In genomic region chr19:7205326-7205725, GRCm38 (mm10) we compare ENCODE assay signal across 8 mouse cellular contexts. TPM values are rescaled to one million over a fixed set of nuclear protein-coding genes. Genes with fewer than 3 reads are reported as not detected.
DNase-seq lines count a peak whose midpoint lies in the region; ATAC-seq and TF ChIP-seq lines count a peak whose summit lies in the region.

No protein-coding gene starts in this region.

- no peaks in the 10 kb centered on the region for H3K27me3 ChIP-seq in heart, embryonic 14.5 days (ENCODE audit: control insufficient read depth, insufficient read depth, low read length)
- no peaks in the 10 kb centered on the region for H3K27me3 ChIP-seq in forebrain, embryonic 14.5 days (replicated peaks; ENCODE audit: control insufficient read depth, insufficient read depth, low read length)
- H3K27me3 ChIP-seq in liver, postnatal 0 days (ENCODE audit: insufficient read depth, low read length), result no peaks in the 10 kb centered on the region

- H3K4me2 ChIP-seq in heart, embryonic 14.5 days (ENCODE audit: low read length), result peak overlapping the region; percentile 85
- peak overlapping the region; percentile 93 for H3K4me2 ChIP-seq in forebrain, embryonic 14.5 days (ENCODE audit: low read length)
- peak overlapping the region; percentile 80 for H3K4me2 ChIP-seq in liver, postnatal 0 days (ENCODE audit: low read depth, low read length)

- H3K9me3 ChIP-seq in heart, embryonic 14.5 days (ENCODE audit: control insufficient read depth, low read length), result no peaks in the 10 kb centered on the region
- no peaks in the 10 kb centered on the region for H3K9me3 ChIP-seq in ES-E14 (ENCODE audit: control insufficient read depth, insufficient read depth, low read depth, low read length)
- no peaks in the 10 kb centered on the region for H3K9me3 ChIP-seq in forebrain, embryonic 14.5 days (replicated peaks; ENCODE audit: control insufficient read depth, low read length)
- H3K9me3 ChIP-seq in liver, postnatal 0 days (ENCODE audit: low read length), result no peaks in the 10 kb centered on the region

- intact Hi-C loops in heart, postnatal 36 days (cut with DNase I), result no loop called here

- no peak for ATAC-seq in heart, embryonic 14.5 days (ENCODE audit: insufficient number of reproducible peaks, insufficient read depth, low FRiP score, low read depth)
- no peak for ATAC-seq in forebrain, embryonic 14.5 days
- ATAC-seq in liver, postnatal 0 days, result no peak

- H3K9ac ChIP-seq in heart, embryonic 14.5 days (ENCODE audit: low read length), result peak overlapping the region; percentile 91
- peak overlapping the region; percentile 99 for H3K9ac ChIP-seq in ES-E14 (ENCODE audit: insufficient read depth, low read depth, low read length, poor library complexity, severe bottlenecking)
- H3K9ac ChIP-seq in forebrain, embryonic 14.5 days (ENCODE audit: low read length), result peak overlapping the region; percentile 87
- H3K9ac ChIP-seq in liver, postnatal 0 days (replicated peaks), result peak overlapping the region; percentile 80

- H3K27ac ChIP-seq in heart, embryonic 14.5 days (replicated peaks in 1 of 2; ENCODE audit: control insufficient read depth in 1 of 2, insufficient read depth in 1 of 2, low read depth in 2 of 2, low read length in 2 of 2), result peak overlapping the region; percentile 70 to 95
- peak overlapping the region; percentile 96; the same call in 1 of the 2 replicates for H3K27ac ChIP-seq in ES-E14 (ENCODE audit: insufficient read depth, low read depth, low read length, poor library complexity, severe bottlenecking)
- peak overlapping the region; percentile 95 for H3K27ac ChIP-seq in forebrain, embryonic 14.5 days (ENCODE audit: low read depth, low read length)
- H3K27ac ChIP-seq in liver, postnatal 0 days (ENCODE audit: low read depth), result peak overlapping the region; percentile 99

- peaks cover 10 to 32% of the 10 kb centered on the region in 2 experiments for H3K4me1 ChIP-seq in heart, embryonic 14.5 days (ENCODE audit: control insufficient read depth in 2 of 2, insufficient read depth in 2 of 2, low read length in 2 of 2)
- peaks cover 0 to 6% of the 10 kb centered on the region in 2 experiments; a peak in 2 of 4 replicates for H3K4me1 ChIP-seq in ES-E14 (ENCODE audit: control insufficient read depth in 2 of 2, insufficient read depth in 2 of 2, low read length in 2 of 2, poor library complexity in 1 of 2)
- H3K4me1 ChIP-seq in forebrain, embryonic 14.5 days (ENCODE audit: control insufficient read depth, insufficient read depth, low read length), result peaks cover 12% of the 10 kb centered on the region
- H3K4me1 ChIP-seq in liver, postnatal 0 days (ENCODE audit: insufficient read depth), result peaks cover 18% of the 10 kb centered on the region

- no peak for TF ChIP-seq EP300 in liver, postnatal 0 days (IDR thresholded peaks at IDR 0.05; ENCODE audit: low read depth)

- 19% methylated on average over 7 of the region's 7 CpGs for WGBS in heart, embryonic 14.5 days
- 31% methylated on average over 7 of the region's 7 CpGs for WGBS in forebrain, embryonic 14.5 days
- 25% methylated on average over 7 of the region's 7 CpGs for WGBS in liver, postnatal 0 days (ENCODE audit: insufficient replicate concordance)

- in situ Hi-C loops in ES-E14 (cut with MboI; ENCODE audit: low sequenced_read_pairs in 2 of 2, unreplicated experiment in 2 of 2), result no loop called here

- DNase-seq in heart, postnatal 36 days, result no peak
- DNase-seq in ES-E14 (ENCODE audit: low read depth, low spot score), result no peak
- DNase-seq in forebrain, embryonic 14.5 days (ENCODE audit: low spot score), result no peak
- no peak for DNase-seq in liver, postnatal 0 days
- no peak for DNase-seq in adrenal gland, adult 2 months
- no peak for DNase-seq in spleen, postnatal 14 days (ENCODE audit: low spot score in 2 of 2)
- no peak for DNase-seq in thymus, postnatal 4 days

- peak overlapping the region; percentile 67 to 90 for H3K4me3 ChIP-seq in heart, embryonic 14.5 days (ENCODE audit: control insufficient read depth in 1 of 2, insufficient read depth in 1 of 2, low read depth in 1 of 2, low read length in 2 of 2)
- peak overlapping the region; percentile 88 to 96 for H3K4me3 ChIP-seq in ES-E14 (ENCODE audit: insufficient read depth in 1 of 2, low read depth in 1 of 2, low read length in 2 of 2, poor library complexity in 1 of 2, severe bottlenecking in 1 of 2)
- H3K4me3 ChIP-seq in forebrain, embryonic 14.5 days (ENCODE audit: low read depth, low read length), result peak overlapping the region; percentile 90
- peak overlapping the region; percentile 86 for H3K4me3 ChIP-seq in liver, postnatal 0 days (ENCODE audit: low read depth, low read length)

- TF ChIP-seq CTCF in liver, postnatal 0 days (IDR thresholded peaks at IDR 0.05; ENCODE audit: low read depth), result no peak

- peaks cover 40% of the 10 kb centered on the region for H3K36me3 ChIP-seq in heart, embryonic 14.5 days (ENCODE audit: control insufficient read depth, insufficient read depth, low read length)
- H3K36me3 ChIP-seq in ES-E14 (ENCODE audit: control insufficient read depth, insufficient read depth, low read length, poor library complexity, severe bottlenecking), result peaks cover 31% of the 10 kb centered on the region
- peaks cover 39% of the 10 kb centered on the region for H3K36me3 ChIP-seq in forebrain, embryonic 14.5 days (ENCODE audit: control insufficient read depth, insufficient read depth, low read length)
- H3K36me3 ChIP-seq in liver, postnatal 0 days (replicated peaks; ENCODE audit: insufficient read depth, low read length), result peaks cover 33% of the 10 kb centered on the region

TF ChIP-seq in ES-E14, 5 proteins besides CTCF, POLR2A, EP300 and RAD21:
- TF ChIP-seq ZC3H11A (IDR thresholded peaks at IDR 0.05; ENCODE audit: borderline replicate concordance, low read depth, low read length), result 0 out of 2 replicates have a peak, but pooled peaks have one; percentile 1
- TF ChIP-seq CHD2 (IDR thresholded peaks at IDR 0.05; ENCODE audit: low read depth, low read length), result no peak
- TF ChIP-seq MAFK (IDR thresholded peaks at IDR 0.05; ENCODE audit: insufficient read depth, low read depth, low read length), result no peak
- TF ChIP-seq ZNF384 (IDR thresholded peaks at IDR 0.05; ENCODE audit: low read depth, low read length), result no peak

RNA-seq across cellular contexts. Expression of gene Otub1, which starts 0.8 kb away (rescaled TPM):
- 151 and 153 TPM in 2 replicates for polyA plus RNA-seq in heart, embryonic 14.5 days (2014; fragmentation: Nextera tagmentation; extraction: Ambion mirVana)
- 10 to 100 TPM; 72.2 to 72.6 TPM for total RNA-seq in heart, postnatal 36 days (2021)
- 117 and 123 TPM in 2 replicates for total RNA-seq in ES-E14 (2012; rRNA removed)
- 262 TPM in 2 replicates for polyA plus RNA-seq in forebrain, embryonic 14.5 days (2014; fragmentation: Nextera tagmentation; extraction: Ambion mirVana)
- 55.0 and 57.9 TPM in 2 replicates for polyA plus RNA-seq in liver, postnatal 0 days (2015; fragmentation: Nextera tagmentation; extraction: Ambion mirVana)
- 100 to 1,000 TPM; 130 to 138 TPM for total RNA-seq in adrenal gland, adult 2 months (2021)
- 139 and 141 TPM in 2 replicates for polyA plus RNA-seq in adrenal gland, adult 2 months (2012; rRNA removed)

RNA-seq across cellular contexts. Expression of gene Cox8a, which starts 12.1 kb away (rescaled TPM):
- polyA plus RNA-seq in heart, embryonic 14.5 days (2014; fragmentation: Nextera tagmentation; extraction: Ambion mirVana), result 2,457 and 2,575 TPM in 2 replicates
- total RNA-seq in heart, postnatal 36 days (2021), result 100 to 1,000 TPM; 395 to 437 TPM
- 882 and 1,211 TPM in 2 replicates for total RNA-seq in ES-E14 (2012; rRNA removed)
- polyA plus RNA-seq in forebrain, embryonic 14.5 days (2014; fragmentation: Nextera tagmentation; extraction: Ambion mirVana), result 772 and 935 TPM in 2 replicates
- 1,162 and 1,195 TPM in 2 replicates for polyA plus RNA-seq in liver, postnatal 0 days (2015; fragmentation: Nextera tagmentation; extraction: Ambion mirVana)
- total RNA-seq in adrenal gland, adult 2 months (2021), result 1,000 to 10,000 TPM; 1,087 to 1,191 TPM
- 2,774 and 3,841 TPM in 2 replicates for polyA plus RNA-seq in adrenal gland, adult 2 months (2012; rRNA removed)

RNA-seq across cellular contexts. Expression of gene Naa40, which starts 35.7 kb away (rescaled TPM):
- 55.9 and 58.5 TPM in 2 replicates for polyA plus RNA-seq in heart, embryonic 14.5 days (2014; fragmentation: Nextera tagmentation; extraction: Ambion mirVana)
- total RNA-seq in heart, postnatal 36 days (2021), result 10 to 100 TPM; 15.3 to 15.6 TPM
- 50.9 and 56.1 TPM in 2 replicates for total RNA-seq in ES-E14 (2012; rRNA removed)
- 62.7 and 69.6 TPM in 2 replicates for polyA plus RNA-seq in forebrain, embryonic 14.5 days (2014; fragmentation: Nextera tagmentation; extraction: Ambion mirVana)
- polyA plus RNA-seq in liver, postnatal 0 days (2015; fragmentation: Nextera tagmentation; extraction: Ambion mirVana), result 14.7 and 16.5 TPM in 2 replicates
- 10 to 100 TPM; 18.5 to 19.9 TPM for total RNA-seq in adrenal gland, adult 2 months (2021)
- 18.0 and 19.9 TPM in 2 replicates for polyA plus RNA-seq in adrenal gland, adult 2 months (2012; rRNA removed)
